Mouse (Mus musculus) spleen, adult 2 months (tissue): Measurements from ENCODE around the gene Col4a3bp. TPM values are rescaled to one million over a fixed set of nuclear protein-coding genes. Genes with fewer than 3 reads are reported as not detected.
A peak's percentile ranks its signal among the peaks of the same experiment; 100 is the strongest.

Source experiments
- DNase-seq, 2 experiments: peaks; one replicate each; pipeline versions ENCODE4 v3.0.0 to v3.0.0-alpha.2; 2012 to 2021; ENCODE audit warnings: low spot score in 2 of 2, low read depth in 1 of 2
- H3K27ac ChIP-seq: fragments of 200-500 bp; 2 replicates; pipeline ENCODE4 v1.5.1; 2012; ENCODE audit warnings: low read length, inconsistent platforms; ENCODE audit not compliant: insufficient read depth
- H3K27me3 ChIP-seq: fragments of 200-500 bp; 2 replicates; pipeline ENCODE4 v1.6.1; 2012; ENCODE audit warnings: mild to moderate bottlenecking, moderate library complexity, low read length, inconsistent platforms; ENCODE audit not compliant: control insufficient read depth, insufficient read depth
- H3K36me3 ChIP-seq: fragments of 200-500 bp; 2 replicates; pipeline ENCODE4 v1.6.1; 2012; ENCODE audit warnings: mild to moderate bottlenecking, low read length, inconsistent platforms; ENCODE audit not compliant: control insufficient read depth, insufficient read depth
- H3K4me1 ChIP-seq: fragments of 200-500 bp; 2 replicates; pipeline ENCODE4 v1.6.1; 2011; ENCODE audit warnings: inconsistent platforms; ENCODE audit not compliant: control insufficient read depth, insufficient read depth, insufficient read length
- H3K4me3 ChIP-seq: fragments of 200-500 bp; 2 replicates; pipeline ENCODE4 v1.5.1; 2011; ENCODE audit warnings: mild to moderate bottlenecking, inconsistent platforms; ENCODE audit not compliant: insufficient read depth, insufficient read length; ENCODE audit errors: extremely low read depth
- CTCF ChIP-seq: fragments of 200-500 bp; IDR thresholded peaks from 2 replicates; pipeline ENCODE4 v1.5.1; 2011; ENCODE audit warnings: mild to moderate bottlenecking, inconsistent platforms; ENCODE audit not compliant: insufficient read depth, insufficient read length, insufficient replicate concordance; ENCODE audit errors: extremely low read depth
- POLR2A ChIP-seq: fragments of 200-500 bp; IDR thresholded peaks from 2 replicates; pipeline ENCODE4 v1.6.1; 2011; ENCODE audit warnings: low read depth, low read length, inconsistent platforms
- WGBS: fragments of 180-500 bp; shearing (Covaris S2); methylation state at CpG from one replicate; pipeline ENCODE4 v1.1.7; 2018; 5-methylcytosine and 5-hydroxymethylcytosine counted together
- polyA plus RNA-seq: library from polyadenylated mRNA; depleted of rRNA; stranded (reverse); fragments of >200 nt; gene quantifications from 2 replicates; pipeline ENCODE4 v1.2.3, GENCODE M21; 2012

Col4a3bp gene
- polyA plus RNA-seq, 1 experiment = 9.5 TPM

GRCm38 (mm10) chr13:96536821-96537572 is 5.4 kb upstream of the Col4a3bp start:
- H3K4me1 ChIP-seq = no peaks in the 10 kb centered on the region
- TF ChIP-seq CTCF (no peak), POLR2A (no peak)
- no peaks in the 10 kb centered on the region for H3K27me3 ChIP-seq
- WGBS = 92% methylated on average over 5 of the region's 5 CpGs
- no peak for DNase-seq
- no peak overlapping the region for H3K27ac ChIP-seq
- no peak overlapping the region for H3K4me3 ChIP-seq
- no peaks in the 10 kb centered on the region for H3K36me3 ChIP-seq

- no peak overlapping the region for H3K27ac ChIP-seq
- no peaks in the 10 kb centered on the region for H3K36me3 ChIP-seq
- peaks cover under 1% of the 10 kb centered on the region; the same call in 1 of the 2 replicates for H3K4me1 ChIP-seq
- no peak for DNase-seq
- H3K4me3 ChIP-seq = no peak overlapping the region
- WGBS = 89% methylated on average over 3 of the region's 3 CpGs
- TF ChIP-seq CTCF (no peak), POLR2A (no peak)
- no peaks in the 10 kb centered on the region for H3K27me3 ChIP-seq
These were observed 4.3 kb upstream of the Col4a3bp start for GRCm38 (mm10) chr13:96538103-96538502.

- TF ChIP-seq POLR2A (no peak), CTCF (no peak)
- no peak overlapping the region; the same call in 1 of the 2 replicates for H3K4me3 ChIP-seq
- no peaks in the 10 kb centered on the region for H3K36me3 ChIP-seq
- DNase-seq = no peak
- H3K27ac ChIP-seq = no peak overlapping the region
- peaks cover 5% of the 10 kb centered on the region; the same call in 1 of the 2 replicates for H3K4me1 ChIP-seq
- 13% methylated on average over 2 of the region's 2 CpGs for WGBS
- no peaks in the 10 kb centered on the region for H3K27me3 ChIP-seq
These were observed 1.0 kb upstream of the Col4a3bp start for GRCm38 (mm10) chr13:96541381-96541780.

- no peak for TF ChIP-seq POLR2A
- TF ChIP-seq CTCF = no peak
- H3K4me3 ChIP-seq = peak overlapping the region; percentile 98
- no peaks in the 10 kb centered on the region for H3K36me3 ChIP-seq
- H3K4me1 ChIP-seq = peaks cover 5% of the 10 kb centered on the region; the same call in 1 of the 2 replicates
- WGBS = 1% methylated on average over 72 of the region's 73 CpGs
- no peaks in the 10 kb centered on the region for H3K27me3 ChIP-seq
- peak overlapping the region; percentile 97 for H3K27ac ChIP-seq
- peak in 1 of 2 experiments; percentile 45 for DNase-seq
These were observed 778 bp downstream of the Col4a3bp start for GRCm38 (mm10) chr13:96542901-96543891.

- TF ChIP-seq POLR2A = no peak
- Histone ChIP-seq H3K27ac (no peak overlapping the region), H3K27me3 (no peaks in the 10 kb centered on the region), H3K36me3 (peaks cover 1% of the 10 kb centered on the region; the same call in 1 of the 2 replicates), H3K4me3 (no peak overlapping the region), H3K4me1 (peaks cover 5% of the 10 kb centered on the region; the same call in 1 of the 2 replicates)
- WGBS = 72% methylated on average over 2 of the region's 2 CpGs
- peak in 1 of 2 experiments; percentile 18 for DNase-seq
These were observed 2.1 kb downstream of the Col4a3bp start for GRCm38 (mm10) chr13:96544506-96544905.

GRCm38 (mm10) chr13:96547250-96547649 is 4.8 kb downstream of the Col4a3bp start:
- Histone ChIP-seq H3K4me3 (no peak overlapping the region), H3K4me1 (peaks cover 5% of the 10 kb centered on the region; the same call in 1 of the 2 replicates), H3K27me3 (no peaks in the 10 kb centered on the region), H3K36me3 (peaks cover 1% of the 10 kb centered on the region; the same call in 1 of the 2 replicates), H3K27ac (no peak overlapping the region)
- 55% methylated on average over 1 of the region's 1 CpGs for WGBS
- no peak for DNase-seq
- TF ChIP-seq CTCF (no peak), POLR2A (no peak)
